Mouse (Mus musculus): ENCODE measurements around the gene Slc44a1.

Gene Slc44a1

DNA sequence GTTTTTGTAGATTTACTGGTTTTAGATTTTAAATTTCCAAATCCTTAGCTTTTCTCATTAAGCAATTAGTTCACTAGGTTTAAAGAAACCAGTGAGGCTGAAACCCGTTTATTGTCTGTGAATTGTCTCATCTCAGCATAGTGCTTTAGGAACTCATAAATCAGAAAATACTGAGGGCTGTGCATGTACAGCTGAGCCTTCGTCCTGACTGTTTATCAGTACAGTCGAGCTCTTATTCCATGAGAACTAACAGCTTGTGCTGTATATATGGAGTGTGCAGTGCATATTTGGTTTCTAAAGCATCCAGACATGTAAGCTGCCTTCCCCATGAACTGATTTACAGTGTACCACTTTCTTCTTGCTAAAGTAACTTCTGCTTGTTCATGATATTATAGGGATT, 217.8 kb downstream of the Slc44a1 start:
- no peak for ATAC-seq (ENCODE audit: insufficient number of reproducible peaks, low FRiP score, low TSS enrichment)

GRCm38 (mm10) chr4:53660711-53661110, 220.5 kb downstream of the Slc44a1 start:
- no peak for ATAC-seq (ENCODE audit: insufficient number of reproducible peaks, low FRiP score, low TSS enrichment)
